Mouse (Mus musculus): ENCODE results near the gene Rbm20.

DNA sequence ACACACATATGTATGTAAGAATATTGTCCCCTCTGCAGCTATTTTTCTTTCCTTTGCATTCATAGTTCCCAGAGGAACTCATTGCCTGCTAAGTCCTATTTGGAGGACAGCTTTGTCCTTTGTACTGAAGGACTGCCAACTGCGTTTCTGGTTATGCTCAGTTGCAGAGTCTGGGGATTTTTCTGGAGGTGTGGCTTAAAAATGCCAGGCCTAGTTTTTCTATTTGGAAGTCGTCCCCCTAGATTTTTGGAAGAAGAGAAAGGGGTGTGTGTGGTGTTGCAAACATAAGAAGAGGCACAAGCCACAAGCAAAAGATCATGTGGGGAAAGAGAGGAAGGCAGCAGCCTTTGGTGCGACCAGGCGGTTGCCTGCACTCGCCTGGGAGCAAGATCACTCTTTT lies 220.9 kb downstream of the Rbm20 start:
- TF ChIP-seq CTCF (IDR thresholded peaks at IDR 0.05 in 2 of 3, conservative IDR thresholded peaks at IDR 0.05 in 1 of 3; ENCODE audit: control insufficient read depth in 1 of 3, insufficient read depth in 1 of 3, low read depth in 2 of 3, low read length in 3 of 3, poor library complexity in 1 of 3, severe bottlenecking in 1 of 3) (no peak), TBP (IDR thresholded peaks at IDR 0.05; ENCODE audit: low read depth, low read length) (no peak), EP300 (IDR thresholded peaks at IDR 0.05; ENCODE audit: low read depth in 1 of 2, low read length in 2 of 2) (no peak), POLR2AphosphoS5 (IDR thresholded peaks at IDR 0.05; ENCODE audit: borderline replicate concordance, low read depth, low read length) (no peak), ZNF384 (IDR thresholded peaks at IDR 0.05; ENCODE audit: low read depth, low read length) (no peak), POLR2AphosphoS2 (IDR thresholded peaks at IDR 0.05; ENCODE audit: low read length) (no peak), POLR2A (IDR thresholded peaks at IDR 0.05; ENCODE audit: control insufficient read depth in 1 of 2, insufficient read depth in 1 of 2, low read depth in 1 of 2, low read length in 2 of 2, poor library complexity in 1 of 2) (no peak), CHD2 (IDR thresholded peaks at IDR 0.05; ENCODE audit: low read length) (no peak), MAX (IDR thresholded peaks at IDR 0.05; ENCODE audit: low read length) (no peak), SMC3 (IDR thresholded peaks at IDR 0.05; ENCODE audit: low read depth, low read length) (no peak), GATA1 (IDR thresholded peaks at IDR 0.05; ENCODE audit: low read depth, low read length) (no peak), MYC (IDR thresholded peaks at IDR 0.05; ENCODE audit: low read depth, low read length) (no peak), RAD21 (IDR thresholded peaks at IDR 0.05; ENCODE audit: low read depth, low read length) (no peak)

Data from MEL (cell line).